Mouse (Mus musculus): ENCODE data around the gene Sec22c.
A peak's percentile ranks its signal among the peaks of the same experiment; 100 is the strongest.

The Sec22c gene

DNA sequence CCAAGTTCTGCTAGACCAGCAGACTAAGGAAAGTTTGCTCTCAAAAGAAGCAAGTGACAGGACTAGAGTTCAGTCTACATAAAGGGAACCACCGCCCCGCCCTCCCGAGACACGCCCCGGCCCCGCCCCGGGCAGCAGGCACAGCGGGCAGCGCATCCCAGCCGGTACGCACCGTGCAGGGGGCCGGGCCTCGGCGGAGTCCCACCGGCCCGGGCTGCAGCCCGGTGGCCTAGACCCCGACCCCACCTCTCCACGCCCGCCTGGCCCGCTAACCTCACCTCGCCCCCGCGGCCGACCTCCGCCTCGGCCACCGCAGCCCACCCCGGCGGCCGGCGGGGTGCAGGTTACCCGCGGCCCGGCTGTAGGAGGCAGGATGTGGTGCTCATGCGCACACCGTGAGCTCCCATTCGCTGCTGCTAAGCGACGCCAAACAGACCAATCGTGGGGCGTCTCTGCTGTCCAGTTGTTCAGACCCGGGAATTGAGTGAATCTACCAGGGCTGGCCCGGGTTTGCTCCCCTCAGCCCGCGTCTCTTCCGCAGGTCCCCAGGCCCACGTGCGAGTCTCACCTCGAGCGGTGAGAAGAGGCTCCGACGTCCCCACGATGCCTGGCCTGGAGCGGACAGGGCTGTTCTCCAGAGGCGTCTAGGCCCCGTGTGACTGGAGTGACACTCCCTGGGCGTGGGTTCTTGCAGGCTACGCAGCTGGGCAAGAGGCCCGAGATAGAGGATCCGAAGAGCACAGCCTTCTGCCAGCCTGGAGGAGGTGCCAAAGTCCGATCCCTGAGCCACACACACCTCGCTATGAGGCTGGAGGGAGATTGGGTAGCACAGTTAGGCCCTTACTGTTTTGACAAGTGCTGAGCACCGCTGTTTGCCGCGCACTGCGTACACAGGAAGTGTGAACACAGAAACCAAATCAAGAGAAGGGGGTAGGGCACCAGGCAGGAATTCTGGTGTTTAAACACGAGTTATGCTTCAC is at the start of gene Sec22c:
Gene Sec22c (minus strand): TSS at position 845 of the 980 bp plus-strand sequence.
- DNase-seq (ENCODE audit: extremely low spot score), result peak; percentile 93

DNA sequence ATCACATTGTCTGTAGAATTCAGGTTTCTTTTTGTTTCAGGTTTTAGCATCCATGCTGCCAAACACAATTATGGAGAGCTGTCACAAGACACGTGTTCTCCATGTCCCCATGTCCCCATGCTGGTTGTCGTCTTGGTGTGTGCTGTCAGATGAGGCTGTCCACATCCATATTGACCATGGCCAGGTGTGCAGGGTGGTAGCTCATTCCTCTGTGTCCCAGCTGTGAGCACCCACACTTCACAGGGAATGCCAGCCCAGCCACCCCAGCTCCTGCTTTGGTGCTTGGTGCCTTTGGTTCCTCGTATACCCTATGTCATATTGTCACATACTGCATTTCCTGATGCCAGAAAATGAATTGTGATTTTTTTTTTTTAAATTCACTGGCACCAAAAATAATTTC is 49.3 kb upstream of the Sec22c start:
- DNase-seq (ENCODE audit: extremely low spot score), result no peak

DNA sequence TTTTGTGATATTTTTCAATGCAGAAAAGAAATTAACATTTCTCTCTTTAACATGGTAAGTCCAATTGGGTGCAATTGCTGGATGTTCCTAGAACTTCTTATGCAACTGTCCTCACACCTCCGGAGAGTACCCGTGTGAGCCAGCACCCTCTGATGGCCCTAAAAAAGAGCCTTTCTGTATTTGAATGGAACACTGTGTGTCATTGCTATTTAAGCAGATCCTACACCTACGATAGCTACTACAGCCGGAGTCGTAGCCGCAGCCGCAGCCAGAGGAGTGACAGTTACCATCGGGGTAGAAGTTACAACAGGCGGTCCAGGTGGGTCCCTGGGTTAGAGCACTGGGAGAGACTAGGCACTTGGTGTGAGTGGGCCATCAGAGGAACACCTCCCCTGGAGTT is 47.5 kb upstream of the Sec22c start:
- no peak for DNase-seq (ENCODE audit: extremely low spot score)

DNA sequence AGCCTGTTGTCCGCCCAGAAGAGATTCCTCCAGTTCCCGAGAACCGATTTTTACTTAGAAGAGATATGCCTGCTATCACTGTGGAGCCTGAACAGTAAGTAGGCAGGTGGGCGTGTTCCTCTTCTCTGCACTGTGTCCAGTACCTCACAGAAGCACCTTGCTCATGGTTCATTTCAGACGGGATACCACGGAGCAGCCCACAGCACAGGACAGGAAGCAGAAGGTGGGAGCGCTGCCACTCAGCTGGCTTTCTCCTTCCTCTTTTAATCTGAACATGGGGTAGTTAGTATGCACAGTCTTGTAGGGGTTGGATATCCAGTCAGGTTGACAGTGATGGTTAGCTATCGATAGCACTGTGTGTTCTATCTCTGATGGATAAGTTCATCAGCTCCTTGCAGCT is 38.8 kb upstream of the Sec22c start:
- DNase-seq (ENCODE audit: extremely low spot score), result no peak

DNA sequence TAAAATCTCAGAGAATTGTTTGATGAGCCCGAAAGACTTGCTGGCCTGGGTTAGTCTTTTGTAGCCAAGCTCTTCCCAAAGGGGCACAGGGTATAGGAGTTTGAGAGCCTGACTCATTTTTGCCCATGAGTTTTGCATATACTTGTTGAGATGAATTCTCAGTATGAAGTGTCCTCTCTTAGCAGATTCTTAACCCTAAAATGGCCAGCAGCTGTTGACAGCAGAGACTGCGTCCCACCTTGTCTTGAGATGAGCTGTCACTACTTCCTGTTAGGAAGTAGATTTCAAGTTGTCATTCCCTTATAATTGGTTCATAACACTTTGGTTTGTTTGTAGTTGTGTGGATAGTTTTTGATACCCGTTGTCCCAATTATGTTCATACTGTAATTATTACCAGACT is 35.9 kb upstream of the Sec22c start:
- DNase-seq (ENCODE audit: extremely low spot score), result no peak

DNA sequence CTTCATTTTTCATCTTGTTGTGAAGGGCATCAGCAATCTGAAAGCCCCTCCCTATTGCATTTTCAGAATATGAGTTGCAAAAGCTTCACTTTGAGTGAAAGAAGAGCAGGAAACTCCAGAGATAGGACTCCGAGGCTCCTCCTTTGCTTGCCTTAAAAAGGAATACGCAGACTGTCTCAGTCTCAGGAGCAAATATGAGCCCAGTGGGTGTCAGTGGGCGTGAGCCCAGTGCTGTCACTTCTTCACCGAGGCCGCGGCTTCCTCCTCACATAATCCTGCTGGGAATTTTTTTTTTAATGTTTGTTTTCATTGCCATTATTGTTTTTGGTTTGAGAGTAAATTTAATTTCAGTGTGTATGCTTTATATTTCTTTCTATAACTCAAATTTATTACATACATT is 35.2 kb upstream of the Sec22c start:
- DNase-seq (ENCODE audit: extremely low spot score), result no peak

DNA sequence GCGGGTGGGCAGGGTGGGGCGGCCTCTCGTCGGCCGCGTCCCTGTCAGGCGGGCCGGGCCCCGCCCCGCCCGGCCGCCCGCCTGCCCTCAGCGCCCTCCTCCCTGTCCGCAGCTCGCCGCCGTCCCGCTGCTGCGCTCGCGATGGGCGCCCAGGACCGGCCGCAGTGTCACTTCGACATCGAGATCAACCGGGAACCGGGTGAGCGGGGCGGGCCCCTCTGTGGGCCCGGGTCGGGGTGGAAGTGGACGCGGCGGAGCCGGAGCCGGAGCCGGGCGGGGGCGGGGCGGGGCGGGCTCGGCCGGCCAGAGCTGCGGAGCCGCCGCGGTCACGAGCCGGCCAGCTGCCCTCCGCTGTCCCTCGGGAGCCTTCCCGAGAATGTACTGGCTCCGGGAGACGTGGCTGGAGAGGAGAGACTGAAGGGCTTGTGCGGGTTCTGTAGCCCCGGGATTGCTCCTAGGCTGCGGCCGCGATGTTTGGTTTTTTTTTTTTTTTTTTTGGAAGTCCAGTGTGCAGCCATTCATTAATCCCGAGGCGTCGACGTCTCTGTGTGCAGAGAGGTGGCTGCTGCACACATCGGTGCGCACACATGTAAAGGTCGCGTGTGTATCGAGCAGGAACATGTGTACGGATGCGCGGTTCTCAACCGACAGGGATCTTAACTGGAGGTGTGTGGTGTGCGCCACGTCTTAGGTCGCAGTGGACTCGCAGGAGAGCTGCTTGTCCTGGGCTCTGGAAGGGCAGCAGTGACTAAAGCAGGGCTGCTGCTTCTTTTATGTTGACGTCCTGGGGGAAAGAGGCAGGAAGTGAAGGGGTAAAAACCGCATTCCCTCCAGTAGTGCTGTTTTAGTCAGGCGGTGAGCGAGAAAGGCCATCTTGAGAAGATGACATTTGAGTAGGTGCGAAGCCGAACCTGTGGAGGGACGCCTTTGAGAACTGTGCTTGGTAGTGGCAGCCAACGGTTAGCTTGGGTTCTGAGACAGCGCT is 14.3 kb upstream of the Sec22c start:
- DNase-seq (ENCODE audit: extremely low spot score), result peak; percentile 54

DNA sequence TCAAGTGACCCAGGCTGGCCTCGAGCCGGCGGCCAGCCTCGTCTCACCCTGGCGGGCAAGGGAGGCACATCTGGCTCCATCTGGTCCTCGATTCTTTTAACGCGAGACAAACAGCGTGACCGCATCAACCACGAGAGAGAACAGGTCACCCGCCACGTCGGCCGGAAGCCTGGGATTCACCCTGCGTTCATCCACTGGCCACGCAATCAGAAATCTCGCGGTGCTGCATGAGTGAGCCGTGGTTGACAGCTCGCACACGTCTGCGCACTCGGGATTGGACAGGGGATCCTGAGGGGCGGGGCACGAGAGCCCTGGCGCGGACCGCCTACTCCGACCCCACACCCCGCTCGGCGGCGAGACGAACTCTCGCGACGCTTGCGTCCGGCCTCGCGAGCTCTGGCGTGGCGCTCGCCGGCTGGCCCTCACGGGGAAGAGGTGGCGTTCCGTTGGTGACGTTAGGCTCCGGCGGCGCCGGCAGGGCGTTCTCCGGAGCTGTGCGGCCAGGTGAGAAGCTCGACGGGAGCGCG is 13.6 kb upstream of the Sec22c start, which contains the start of gene Nktr:
Gene Nktr (plus strand): TSS at position 378 of the 527 bp plus-strand sequence.
- peak; percentile 97 for DNase-seq (ENCODE audit: extremely low spot score)

DNA sequence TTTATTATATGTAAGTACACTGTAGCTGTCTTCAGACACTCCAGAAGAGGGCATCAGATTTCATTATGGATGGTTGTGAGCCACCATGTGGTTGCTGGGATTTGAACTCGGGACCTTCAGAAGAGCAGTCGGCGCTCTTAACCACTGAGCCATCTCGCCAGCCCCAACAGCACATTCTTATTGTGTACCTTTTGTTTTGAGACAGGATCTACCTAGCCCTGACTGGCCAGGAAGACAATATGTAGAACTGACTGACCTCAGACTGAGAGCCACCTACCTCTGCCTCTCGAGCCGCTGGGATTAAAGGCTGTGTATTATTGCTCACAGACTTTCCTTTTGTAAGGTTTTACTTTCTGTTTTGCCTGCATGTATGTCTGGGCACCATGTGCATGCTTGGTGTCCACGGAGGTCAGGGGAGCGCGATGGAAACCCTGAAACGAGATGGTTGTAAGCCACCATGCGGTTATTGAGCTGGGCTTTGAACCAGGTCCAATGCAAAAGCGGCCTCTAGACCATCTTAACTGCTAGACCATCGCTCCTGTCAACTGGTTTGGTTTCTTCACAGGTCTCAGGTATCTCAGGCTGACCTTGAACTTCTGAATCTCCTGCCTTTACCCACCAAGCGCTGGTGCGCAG is 12.9 kb upstream of the Sec22c start:
- no peak for DNase-seq (ENCODE audit: extremely low spot score)

DNA sequence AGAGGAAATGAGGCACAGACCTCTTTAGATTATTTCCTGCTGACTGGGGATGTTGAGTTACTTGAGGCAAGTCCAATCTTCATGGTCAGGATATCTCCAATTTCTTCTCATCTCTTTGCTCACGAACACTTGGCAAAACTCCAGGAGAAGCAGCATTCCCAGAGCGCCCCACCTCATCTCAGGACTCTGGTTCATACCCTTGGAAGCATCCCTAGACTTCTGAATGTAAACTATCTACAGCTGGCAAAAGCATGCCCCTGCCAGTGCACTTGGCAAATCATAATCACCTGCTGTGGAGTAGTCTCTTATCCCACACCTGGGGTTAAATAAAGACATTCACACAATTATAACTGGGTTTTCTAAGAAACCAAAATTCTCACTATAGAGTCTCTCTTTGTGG is 11.8 kb upstream of the Sec22c start:
- no peak for DNase-seq (ENCODE audit: extremely low spot score)

DNA sequence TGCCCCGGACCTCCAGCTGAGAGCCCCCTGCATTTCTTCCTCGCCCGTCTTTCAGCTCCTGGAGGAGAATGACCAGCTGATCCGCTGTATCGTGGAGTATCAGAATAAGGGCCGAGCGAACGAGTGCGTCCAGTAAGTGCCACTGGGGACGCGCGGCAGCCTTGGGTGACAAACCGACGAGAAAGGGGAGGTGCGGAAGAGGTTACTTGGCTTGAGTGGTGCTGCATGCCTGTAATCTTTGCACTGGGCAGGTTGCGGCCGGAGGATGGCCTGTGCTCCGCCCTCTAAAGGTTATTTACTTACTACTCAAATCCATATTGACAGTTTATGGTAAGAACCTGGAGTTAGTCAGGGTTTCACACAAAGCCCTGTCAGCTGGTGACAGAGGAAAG is 5.3 kb upstream of the Sec22c start:
- DNase-seq (ENCODE audit: extremely low spot score), result no peak

DNA sequence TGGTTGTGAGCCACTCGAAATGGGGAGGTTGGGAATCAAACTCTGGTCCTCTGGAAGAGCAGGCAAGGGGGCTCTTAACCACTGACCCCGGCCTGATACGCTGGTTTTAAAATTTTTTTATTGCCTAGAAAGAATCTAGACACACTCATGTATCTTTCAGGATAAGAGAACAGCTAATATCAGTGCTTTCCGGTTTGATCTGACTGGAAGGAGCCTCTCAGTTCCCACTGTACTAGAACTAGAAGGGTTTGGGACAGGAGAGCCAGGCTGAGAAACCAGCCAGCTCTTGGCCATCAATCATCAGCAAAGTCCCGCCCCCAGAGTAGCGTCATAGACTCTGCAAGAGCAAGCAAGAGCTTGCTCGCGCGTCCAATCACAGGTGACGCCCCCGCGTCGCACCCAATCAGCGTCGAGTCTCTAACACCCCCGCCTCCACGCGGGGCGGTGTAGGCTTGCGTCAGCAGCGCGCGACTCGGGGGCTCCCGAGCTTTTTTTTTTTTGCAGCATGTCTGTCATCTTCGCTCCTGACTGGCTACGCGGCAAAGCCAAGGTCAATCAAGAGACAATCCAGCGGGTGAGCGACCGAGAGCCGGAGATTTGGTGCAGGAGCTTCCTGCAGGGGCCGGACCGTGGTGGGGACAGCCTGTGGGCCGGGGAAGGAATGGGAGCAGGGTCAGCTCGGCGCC is 4.8 kb upstream of the Sec22c start, which contains the start of gene Ss18l2:
Gene Ss18l2 (plus strand): TSS at position 432 of the 686 bp plus-strand sequence.
- peak; percentile 96 for DNase-seq (ENCODE audit: extremely low spot score)

DNA sequence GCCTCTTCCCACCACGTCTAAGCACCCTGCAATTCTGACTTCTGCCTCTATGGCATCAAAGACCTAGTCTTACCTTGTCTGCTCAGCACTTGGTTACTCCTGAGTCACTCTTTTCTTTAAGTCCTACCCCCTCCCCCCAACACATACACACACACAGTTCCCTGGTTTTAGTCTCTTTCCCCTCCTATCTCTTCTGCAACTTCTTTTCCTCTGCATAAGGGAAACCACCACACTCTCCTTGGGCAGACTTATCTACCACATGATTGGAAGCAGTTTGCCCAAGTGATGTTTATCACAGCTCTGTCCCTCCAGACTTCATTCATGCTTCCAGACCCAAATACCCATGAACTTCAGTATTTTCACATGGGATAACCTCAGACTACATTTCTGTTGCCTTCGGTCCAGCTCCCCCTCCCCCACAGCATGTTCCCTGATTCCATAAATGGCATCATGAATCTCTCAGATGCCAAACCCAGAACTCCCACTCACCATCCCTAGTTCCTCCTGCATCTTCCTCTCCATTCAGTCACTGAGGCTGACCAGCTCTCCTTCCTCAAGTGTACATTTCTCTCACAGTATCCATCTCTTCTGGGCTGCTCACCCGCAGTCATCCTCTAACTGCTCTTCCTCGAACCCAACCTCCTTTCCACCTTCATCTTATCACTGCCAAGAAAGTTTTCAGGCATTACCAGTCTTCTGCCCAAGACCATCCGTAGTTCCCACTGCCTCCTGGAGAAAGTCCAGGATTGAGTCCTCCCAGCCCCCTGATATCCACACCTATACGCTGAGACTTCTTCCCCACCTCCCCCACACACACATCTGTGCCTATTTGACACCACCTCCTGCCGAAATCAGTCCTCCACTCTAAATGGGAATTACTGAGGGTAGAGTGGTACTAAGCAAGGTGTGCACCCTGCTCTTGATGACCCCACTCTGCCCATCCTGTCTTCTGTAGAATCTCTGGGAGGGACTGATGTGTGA is 3.5 kb upstream of the Sec22c start:
- no peak for DNase-seq (ENCODE audit: extremely low spot score)

DNA sequence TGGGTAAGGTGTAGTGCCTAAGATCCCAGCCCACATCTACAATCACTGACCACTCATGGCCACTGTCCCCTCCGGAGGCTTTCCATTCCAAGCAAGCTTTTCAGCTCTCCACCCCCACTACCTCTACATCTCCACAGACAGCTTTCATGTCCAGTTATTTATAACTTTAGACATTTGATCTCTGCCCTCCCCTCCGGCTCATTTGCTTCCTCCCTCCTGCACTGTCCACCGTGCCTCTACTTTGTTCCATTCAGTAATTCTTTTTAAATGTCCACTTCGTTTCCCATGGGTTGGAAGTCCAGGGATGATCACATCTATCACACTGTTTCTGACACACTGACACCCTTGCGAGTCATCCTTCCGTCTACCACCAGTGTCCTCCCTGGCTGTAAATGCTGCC is 2.5 kb upstream of the Sec22c start:
- DNase-seq (ENCODE audit: extremely low spot score), result no peak

DNA sequence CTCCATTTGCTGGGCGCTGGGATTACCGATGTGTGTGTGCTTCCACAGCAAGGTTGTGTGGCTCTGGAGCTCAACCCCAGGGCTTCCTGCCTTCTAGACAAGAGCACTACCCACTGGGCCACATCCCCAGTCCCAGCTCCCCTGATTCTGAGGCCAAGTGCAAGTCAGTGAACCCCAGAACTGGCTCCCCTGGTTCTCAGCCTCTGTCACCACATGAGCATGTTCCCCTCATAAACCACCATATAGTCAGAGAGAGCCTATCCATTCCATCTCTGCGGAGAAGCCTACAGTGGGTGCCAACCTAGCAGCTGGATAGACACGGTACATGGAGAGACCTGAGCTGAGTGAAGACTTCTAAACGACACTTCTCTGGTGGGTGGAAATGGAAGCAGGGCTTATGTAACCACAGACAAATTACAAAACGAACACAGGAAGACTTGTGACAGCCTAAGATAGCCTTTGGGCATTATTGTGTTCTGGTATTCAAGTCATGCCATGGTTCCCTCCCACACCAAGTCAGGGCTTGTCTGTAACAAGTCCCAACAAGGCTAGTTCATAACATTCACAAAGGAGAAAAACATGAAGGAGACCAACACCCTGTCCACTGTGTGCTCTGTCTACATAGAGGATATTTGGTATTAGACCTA is 862 bp upstream of the Sec22c start:
- DNase-seq (ENCODE audit: extremely low spot score), result no peak

DNA sequence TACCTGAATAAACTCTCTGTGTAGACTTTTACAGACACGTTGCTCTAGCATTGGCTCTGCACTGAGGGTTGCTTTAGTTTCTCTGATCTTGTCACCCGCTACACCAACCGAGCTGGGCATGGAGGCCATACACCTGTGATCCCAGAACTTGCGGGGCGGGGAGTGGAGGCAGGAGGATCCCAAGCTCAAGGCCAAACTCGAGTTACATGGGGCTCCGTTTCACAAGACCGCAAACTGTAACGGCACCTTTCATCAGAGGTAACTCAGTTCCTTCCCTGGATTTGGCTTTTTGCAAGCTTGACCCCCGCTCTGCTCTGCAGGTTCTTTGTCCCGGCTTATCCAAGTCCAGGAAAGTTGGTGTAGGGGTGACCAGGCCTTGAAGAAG is 1.0 kb downstream of the Sec22c start:
- no peak for DNase-seq (ENCODE audit: extremely low spot score)

DNA sequence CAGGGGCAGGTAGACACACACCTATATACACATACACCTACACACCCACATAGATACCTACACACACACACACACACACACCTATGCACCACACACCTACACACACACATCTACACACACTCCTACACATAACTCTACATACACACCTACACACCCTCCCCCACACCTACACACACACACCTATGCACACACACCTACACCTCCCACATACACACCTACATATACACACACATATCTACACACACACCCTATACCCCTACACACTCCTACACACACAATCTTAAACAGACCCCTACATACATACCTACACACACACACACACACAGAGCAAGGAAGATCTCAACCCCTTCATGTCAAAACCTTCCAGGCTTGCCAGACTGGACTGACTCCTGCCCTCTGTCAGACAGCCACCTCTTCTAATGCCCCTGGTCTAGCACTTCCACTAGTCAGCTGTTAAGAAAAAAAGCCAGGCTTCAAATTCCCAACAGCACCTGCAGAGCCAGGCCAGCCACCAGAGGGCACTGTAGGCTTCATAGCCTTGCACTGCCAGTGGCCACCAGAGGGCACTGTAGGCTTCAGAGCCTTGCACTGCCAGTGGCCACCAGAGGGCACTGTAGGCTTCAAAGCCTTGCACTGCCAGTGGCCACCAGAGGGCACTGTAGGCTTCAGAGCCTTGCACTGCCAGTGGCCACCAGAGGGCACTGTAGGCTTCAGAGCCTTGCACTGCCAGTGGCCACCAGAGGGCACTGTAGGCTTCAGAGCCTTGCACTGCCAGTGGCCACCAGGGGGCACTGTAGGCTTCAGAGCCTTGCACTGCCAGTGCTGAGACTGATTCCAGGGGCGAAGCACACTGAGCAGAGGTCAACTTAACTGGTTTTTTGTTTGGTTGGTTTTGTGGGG is 7.9 kb downstream of the Sec22c start:
- no peak for DNase-seq (ENCODE audit: extremely low spot score)

DNA sequence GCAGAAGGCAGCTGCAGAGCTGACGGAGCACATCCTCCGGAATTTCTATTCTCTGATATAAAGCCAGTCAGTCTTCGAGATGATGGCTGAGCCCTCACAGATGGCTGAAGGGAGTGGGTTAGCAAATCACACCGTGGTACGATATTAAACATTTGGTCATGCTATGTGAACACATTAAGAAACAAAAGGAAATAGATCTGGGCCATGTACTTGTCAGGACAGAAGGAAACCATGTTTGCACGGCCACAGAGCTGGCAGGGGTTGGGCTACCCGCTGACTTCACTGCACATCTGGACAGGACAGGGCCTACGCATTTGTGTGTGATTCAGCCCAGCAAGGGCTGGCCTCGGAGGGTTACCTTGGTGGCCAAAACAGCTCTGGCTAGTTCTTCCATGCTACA is 8.7 kb downstream of the Sec22c start:
- no peak for DNase-seq (ENCODE audit: extremely low spot score)

All from embryo, embryonic 9.5 days (tissue).